Mouse (Mus musculus) kidney, embryonic 16.5 days (tissue): ENCODE data around the gene Ccl9. TPM values are rescaled to one million over a fixed set of nuclear protein-coding genes. Genes with fewer than 3 reads are reported as not detected.
"Not testable (repeated sequence)": the region's sequence is repeated elsewhere in the genome, so short reads cannot be mapped to it uniquely, and the experiment has no call there.

Experiments
- ATAC-seq: fragments of 200-750 bp; cut with Nextera tagmentation; 2 replicates; pipeline ENCODE4 v1.8.0; 2017; ENCODE audit warnings: moderate TSS enrichment; ENCODE audit not compliant: low FRiP score, low TSS enrichment
- H3K27ac ChIP-seq: fragments of 300-500 bp; sonication (generic); 2 replicates; pipeline ENCODE4 v1.5.1; 2014; ENCODE audit warnings: low read length
- H3K27me3 ChIP-seq: fragments of 300-500 bp; sonication (generic); 2 replicates; pipeline ENCODE4 v1.6.1; 2014; ENCODE audit warnings: low read length, control low read depth, mixed read lengths; ENCODE audit not compliant: insufficient read depth
- H3K36me3 ChIP-seq: fragments of 300-500 bp; sonication (generic); 2 replicates; pipeline ENCODE4 v1.6.1; 2014; ENCODE audit warnings: low read length, control low read depth, mixed read lengths; ENCODE audit not compliant: insufficient read depth
- H3K4me1 ChIP-seq: fragments of 300-500 bp; sonication (generic); 2 replicates; pipeline ENCODE4 v1.6.1; 2014; ENCODE audit warnings: low read length, control low read depth, mixed read lengths; ENCODE audit not compliant: insufficient read depth
- H3K4me2 ChIP-seq: fragments of 300-500 bp; sonication (generic); replicated peaks from 2 replicates; pipeline ENCODE4 v1.6.1; 2014; ENCODE audit warnings: low read depth, low read length
- H3K4me3 ChIP-seq: fragments of 300-500 bp; sonication (generic); 2 replicates; pipeline ENCODE4 v1.5.1; 2014; ENCODE audit warnings: mild to moderate bottlenecking, low read length
- H3K9ac ChIP-seq: fragments of 300-500 bp; sonication (generic); replicated peaks from 2 replicates; pipeline ENCODE4 v1.6.1; 2014; ENCODE audit warnings: low read length
- H3K9me3 ChIP-seq: fragments of 300-500 bp; sonication (generic); 2 replicates; pipeline ENCODE4 v1.6.1; 2016; ENCODE audit warnings: low read length, control low read depth
- WGBS: fragments of 180-500 bp; shearing (Covaris S2); extraction: QIAGEN DNeasy Blood & Tissue Kit; methylation state at CpG from one replicate; pipeline ENCODE4 v1.1.7; 2014; 5-methylcytosine and 5-hydroxymethylcytosine counted together
- polyA plus RNA-seq: library from polyadenylated mRNA; unstranded; fragments of >200 nt; fragmentation: Nextera tagmentation; extraction: Ambion mirVana; gene quantifications from 2 replicates; pipeline ENCODE4 v1.2.1, GENCODE M21; 2015

Gene Ccl9
- polyA plus RNA-seq, 1 experiment from 2014 or later, result 3.5 TPM

DNA sequence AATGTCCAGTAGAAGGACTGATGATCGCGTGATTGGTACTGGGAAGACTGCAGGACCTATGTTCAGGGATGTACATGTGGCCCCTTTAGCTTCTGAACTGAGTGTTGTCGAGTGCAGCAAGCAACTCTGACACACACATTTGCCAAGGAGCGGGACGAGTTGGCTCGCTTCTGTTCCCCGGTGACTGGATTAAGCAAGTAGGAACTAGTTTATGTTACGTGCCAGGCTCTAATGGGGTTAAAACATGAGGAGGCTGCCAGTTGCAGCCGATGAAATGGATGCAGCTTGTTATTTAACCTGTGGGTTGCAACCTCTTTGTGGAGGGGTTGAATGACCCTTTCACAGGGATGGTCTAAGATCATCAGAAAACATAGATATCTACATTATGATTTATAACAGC is 10.4 kb downstream of the Ccl9 start:
- 89% methylated on average over 9 of the region's 9 CpGs for WGBS
- H3K4me2 ChIP-seq, result no peak overlapping the region
- no peak for ATAC-seq
- H3K36me3 ChIP-seq, result no peaks in the 10 kb centered on the region
- no peak overlapping the region for H3K4me3 ChIP-seq
- H3K27me3 ChIP-seq, result no peaks in the 10 kb centered on the region
- no peak overlapping the region for H3K27ac ChIP-seq
- 0 out of 2 replicates have a peak, but pooled peaks cover 3% of the 10 kb centered on the region for H3K4me1 ChIP-seq
- no peaks in the 10 kb centered on the region for H3K9me3 ChIP-seq
- no peak overlapping the region for H3K9ac ChIP-seq

DNA sequence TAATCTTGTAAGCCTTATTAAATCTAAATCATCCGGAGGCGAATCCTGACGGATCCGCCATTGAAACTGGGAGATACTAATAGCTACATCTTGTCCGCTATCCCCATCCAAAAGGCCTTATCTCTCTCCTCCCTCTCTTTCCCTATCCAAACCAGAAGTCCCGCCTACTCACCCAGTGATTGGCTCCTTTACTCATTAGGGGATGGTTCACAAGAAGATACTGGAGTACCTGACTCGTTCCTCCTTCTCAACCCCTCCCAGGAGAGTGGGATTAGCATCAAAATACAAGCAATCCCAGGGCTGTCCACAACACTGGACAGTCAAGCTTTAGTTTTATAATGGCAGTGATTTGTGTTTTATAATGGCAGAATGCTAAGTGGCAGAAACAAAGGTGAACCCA is 11.1 kb downstream of the Ccl9 start:
- no peaks in the 10 kb centered on the region for H3K36me3 ChIP-seq
- WGBS, result 74% methylated on average over 7 of the region's 7 CpGs
- no peak overlapping the region for H3K9ac ChIP-seq
- no peak overlapping the region for H3K4me2 ChIP-seq
- no peaks in the 10 kb centered on the region for H3K27me3 ChIP-seq
- H3K9me3 ChIP-seq, result no peaks in the 10 kb centered on the region
- H3K27ac ChIP-seq, result no peak overlapping the region
- H3K4me1 ChIP-seq, result 0 out of 2 replicates have a peak, but pooled peaks cover 1% of the 10 kb centered on the region
- no peak overlapping the region for H3K4me3 ChIP-seq
- ATAC-seq, result no peak

DNA sequence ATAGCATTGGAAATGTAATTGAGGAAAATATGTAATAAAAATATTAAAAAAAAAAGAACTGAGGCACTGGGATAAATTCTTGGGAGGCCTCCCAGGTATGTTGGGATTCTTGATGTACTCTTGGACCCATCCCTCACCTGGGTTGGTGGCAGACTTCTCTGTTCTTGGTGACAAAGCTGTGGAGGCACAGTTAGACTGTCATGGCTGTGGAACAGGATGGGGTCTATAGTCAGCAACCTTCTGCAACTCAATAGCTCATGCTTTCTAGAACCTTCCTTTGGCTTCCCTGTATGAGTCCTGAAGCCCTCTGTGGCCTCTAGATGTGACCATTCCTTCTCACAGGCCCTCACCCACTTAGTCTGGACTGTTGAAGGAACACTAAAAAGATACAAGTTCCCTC is 11.8 kb downstream of the Ccl9 start:
- H3K27me3 ChIP-seq, result no peaks in the 10 kb centered on the region
- H3K36me3 ChIP-seq, result no peaks in the 10 kb centered on the region
- H3K4me2 ChIP-seq, result no peak overlapping the region
- no peaks in the 10 kb centered on the region for H3K4me1 ChIP-seq
- no peak for ATAC-seq
- no peak overlapping the region for H3K4me3 ChIP-seq
- H3K9ac ChIP-seq, result no peak overlapping the region
- no peaks in the 10 kb centered on the region for H3K9me3 ChIP-seq
- H3K27ac ChIP-seq, result no peak overlapping the region

DNA sequence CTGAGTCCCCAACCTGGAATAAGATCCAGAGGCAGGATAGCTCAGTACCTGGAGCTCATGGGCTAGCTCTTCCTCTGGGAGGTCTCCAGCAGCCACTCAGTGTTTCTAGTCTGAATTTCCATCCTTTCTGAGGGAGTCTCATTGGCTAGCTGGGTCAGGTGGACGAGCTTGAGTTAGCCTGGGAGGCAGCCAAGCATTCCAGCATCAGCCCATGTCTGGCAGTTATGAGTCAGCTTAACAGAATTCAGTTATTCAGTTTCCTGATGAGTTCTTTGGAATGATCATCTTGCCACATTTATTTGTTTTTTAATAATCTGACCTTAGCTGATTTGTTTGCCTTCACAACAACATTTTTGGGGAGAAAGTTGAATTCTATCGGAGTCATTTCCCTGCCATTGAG is 14.7 kb downstream of the Ccl9 start:
- Histone ChIP-seq H3K27ac (no peak overlapping the region), H3K27me3 (no peaks in the 10 kb centered on the region), H3K36me3 (no peaks in the 10 kb centered on the region), H3K4me2 (no peak overlapping the region), H3K9me3 (no peaks in the 10 kb centered on the region), H3K9ac (no peak overlapping the region), H3K4me3 (no peak overlapping the region), H3K4me1 (no peaks in the 10 kb centered on the region)
- ATAC-seq, result no peak
- 61% methylated on average over 2 of the region's 2 CpGs for whole genome bisulfite sequencing

DNA sequence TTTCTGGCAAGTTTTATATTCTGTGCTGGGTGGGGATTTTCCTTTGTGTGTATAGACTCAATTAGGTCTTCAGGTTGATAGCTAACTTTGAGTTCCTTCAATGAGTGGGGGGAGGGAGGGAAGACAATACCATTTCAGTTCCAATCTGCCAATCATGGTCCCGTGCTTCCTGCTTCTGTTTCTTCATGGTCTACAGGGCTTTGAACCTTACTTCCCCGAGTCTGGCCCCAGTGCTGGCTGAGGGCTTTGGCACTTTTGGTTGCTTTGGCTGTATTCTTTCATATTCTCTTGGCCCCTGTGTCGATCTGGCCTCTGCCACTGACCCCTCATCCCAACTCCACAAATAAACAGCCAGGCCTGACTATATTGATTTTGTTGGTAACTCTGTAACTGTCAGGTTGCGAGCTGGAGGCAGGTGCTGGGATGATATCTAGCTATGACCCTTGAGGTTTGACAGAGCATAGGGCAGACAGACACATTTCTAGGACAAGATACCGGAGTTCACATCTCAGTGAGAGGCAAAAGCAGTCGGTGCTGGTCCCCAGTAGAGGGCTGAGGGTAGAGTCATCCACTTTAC is 16.0 kb downstream of the Ccl9 start:
- Histone ChIP-seq H3K4me1 (no peaks in the 10 kb centered on the region), H3K9me3 (no peaks in the 10 kb centered on the region), H3K9ac (no peak overlapping the region), H3K27ac (no peak overlapping the region), H3K4me3 (no peak overlapping the region), H3K27me3 (no peaks in the 10 kb centered on the region), H3K36me3 (no peaks in the 10 kb centered on the region), H3K4me2 (no peak overlapping the region)
- ATAC-seq, result no peak
- 69% methylated on average over 6 of the region's 6 CpGs for WGBS

DNA sequence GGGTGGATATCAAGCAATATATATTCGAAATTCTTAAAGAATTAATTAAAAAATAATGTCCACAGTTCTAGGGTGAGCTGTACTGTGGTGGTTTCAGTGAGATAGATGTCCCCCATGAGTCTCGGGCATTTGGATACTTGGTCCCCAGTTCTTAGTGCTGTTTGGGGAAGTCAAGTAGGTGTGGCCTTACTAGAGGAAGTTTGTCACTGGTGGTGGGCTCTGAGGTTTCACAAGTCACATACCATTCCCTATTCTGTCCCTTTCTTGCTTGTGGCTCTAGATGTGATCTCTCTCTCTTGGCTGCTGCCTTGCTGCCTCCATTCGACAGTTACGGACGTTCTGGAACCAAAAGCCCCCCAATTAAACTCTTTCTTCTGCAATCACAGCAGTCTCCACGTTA is 18.0 kb downstream of the Ccl9 start:
- Histone ChIP-seq H3K36me3 (no peaks in the 10 kb centered on the region), H3K9ac (no peak overlapping the region)
- 79% methylated on average over 6 of the region's 6 CpGs for WGBS

DNA sequence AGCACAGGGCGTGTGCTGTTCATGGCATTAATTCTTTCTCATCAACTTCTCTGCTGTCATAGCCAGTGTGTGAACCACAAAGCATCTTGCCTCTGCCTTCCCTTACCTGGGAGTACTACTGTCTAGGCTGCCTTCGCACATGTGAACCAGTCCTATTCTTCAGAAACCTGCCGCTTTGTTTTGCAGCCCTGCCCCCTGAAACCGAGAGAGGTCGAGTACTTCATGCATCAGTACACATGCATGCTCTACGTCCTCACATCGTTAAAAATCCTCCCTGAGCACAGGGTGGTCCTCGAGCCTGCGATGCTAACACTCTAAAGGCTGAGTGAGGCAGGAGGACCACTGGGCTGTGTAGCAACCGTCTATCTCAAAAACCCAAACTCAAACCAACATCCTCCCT is 21.4 kb downstream of the Ccl9 start:
- H3K4me1 ChIP-seq, result peaks cover 8% of the 10 kb centered on the region; the same call in 1 of the 2 replicates
- H3K9me3 ChIP-seq, result no peaks in the 10 kb centered on the region
- H3K4me3 ChIP-seq, result no peak overlapping the region
- no peak overlapping the region for H3K4me2 ChIP-seq
- H3K27me3 ChIP-seq, result no peaks in the 10 kb centered on the region
- H3K9ac ChIP-seq, result no peak overlapping the region
- H3K36me3 ChIP-seq, result no peaks in the 10 kb centered on the region
- 0 out of 2 replicates have a peak, but pooled peaks have one; percentile 12 for ATAC-seq
- H3K27ac ChIP-seq, result no peak overlapping the region
- WGBS, result 43% methylated on average over 10 of the region's 10 CpGs

More for the DNA sequence above, 18.0 kb downstream of the Ccl9 start:
- Histone ChIP-seq H3K4me3 (no peak overlapping the region), H3K4me1 (peaks cover 8% of the 10 kb centered on the region; the same call in 1 of the 2 replicates), H3K27me3 (no peaks in the 10 kb centered on the region), H3K9me3 (no peaks in the 10 kb centered on the region), H3K27ac (no peak overlapping the region), H3K4me2 (no peak overlapping the region)
- no peak for ATAC-seq

DNA sequence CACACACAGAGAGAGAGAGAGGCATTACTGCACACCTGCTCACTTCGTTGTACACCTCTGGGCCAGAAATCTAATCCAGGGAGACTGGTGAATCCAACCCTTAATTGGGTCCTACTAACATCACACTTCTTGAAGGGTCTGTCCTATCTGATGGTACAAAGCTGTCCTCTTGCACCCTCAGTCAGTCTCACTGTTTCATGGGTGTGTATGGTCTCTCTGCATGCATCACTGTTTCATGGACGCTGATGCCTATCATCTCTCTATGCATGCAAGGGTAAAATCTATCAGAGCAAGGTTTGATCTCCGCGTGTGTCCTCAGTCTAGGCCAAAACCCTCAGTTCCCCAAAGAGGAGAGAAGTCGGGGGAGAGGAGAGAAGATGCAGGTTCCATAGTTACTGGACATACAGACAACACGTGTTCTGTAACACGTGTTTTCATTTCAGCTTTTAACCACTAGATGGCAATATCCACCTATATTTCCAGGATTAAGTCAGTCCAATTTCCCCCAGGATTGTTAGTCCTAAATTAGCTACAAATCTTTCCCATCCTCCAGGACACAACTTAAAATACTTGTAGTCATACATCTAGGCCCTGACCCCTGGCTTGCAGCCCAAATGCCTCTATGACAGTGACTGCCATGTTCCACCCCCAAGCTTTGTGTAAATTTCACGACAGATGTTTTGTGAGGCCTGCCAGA is 22.2 kb downstream of the Ccl9 start:
- Histone ChIP-seq H3K4me3 (no peak overlapping the region), H3K27ac (no peak overlapping the region), H3K27me3 (no peaks in the 10 kb centered on the region), H3K4me2 (no peak overlapping the region), H3K9me3 (no peaks in the 10 kb centered on the region), H3K4me1 (peaks cover 8% of the 10 kb centered on the region; the same call in 1 of the 2 replicates), H3K36me3 (no peaks in the 10 kb centered on the region), H3K9ac (no peak overlapping the region)
- ATAC-seq, result peak; percentile 49; the same call in 1 of the 2 replicates
- 28% methylated on average over 8 of the region's 8 CpGs for WGBS

DNA sequence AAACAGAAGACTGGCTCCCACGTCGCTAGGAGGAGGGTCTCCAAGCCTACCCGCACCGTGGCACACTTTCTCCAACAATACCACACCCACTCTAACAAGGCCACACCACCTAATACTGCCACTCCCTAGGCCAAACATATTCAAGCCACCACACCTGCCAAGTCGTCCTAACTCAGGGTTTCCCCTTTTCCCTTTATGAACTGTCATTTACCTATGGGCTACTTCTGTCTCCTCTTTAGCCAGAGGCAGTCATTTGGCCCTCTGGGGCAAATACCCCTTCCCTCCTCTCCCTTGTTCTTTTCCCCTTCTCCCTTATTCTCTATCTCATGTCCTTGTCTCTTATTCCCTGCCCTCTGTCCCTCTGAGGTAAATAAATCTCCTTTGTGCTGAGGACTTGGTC is 26.8 kb downstream of the Ccl9 start:
- 83% methylated on average over 5 of the region's 5 CpGs for whole genome bisulfite sequencing

DNA sequence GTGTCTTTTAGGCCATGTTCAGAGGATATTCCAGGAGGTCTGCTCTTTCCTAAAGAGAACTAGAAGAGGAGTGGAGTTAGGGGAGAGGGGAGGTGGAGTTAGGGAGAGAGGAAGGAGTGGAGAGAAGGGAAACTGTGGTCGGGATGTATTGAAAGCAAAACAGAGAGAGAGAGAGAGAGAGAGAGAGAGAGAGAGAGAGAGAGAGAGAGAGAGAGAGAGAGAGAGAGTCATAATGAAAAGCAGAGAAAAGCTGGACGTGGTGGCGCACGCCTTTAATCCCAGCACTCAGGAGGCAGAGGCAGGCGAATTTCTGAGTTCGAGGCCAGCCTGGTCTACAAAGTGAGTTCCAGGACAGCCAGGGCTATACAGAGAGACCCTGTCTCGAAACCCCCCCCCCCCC is 27.4 kb downstream of the Ccl9 start:
- not testable (repeated sequence) for H3K4me3 ChIP-seq, H3K4me1 ChIP-seq, H3K36me3 ChIP-seq, H3K4me2 ChIP-seq, ATAC-seq, H3K9ac ChIP-seq, H3K9me3 ChIP-seq, H3K27ac ChIP-seq, H3K27me3 ChIP-seq
- WGBS, result 81% methylated on average over 7 of the region's 7 CpGs

More for the DNA sequence above, 26.8 kb downstream of the Ccl9 start:
- H3K9me3 ChIP-seq, result no peaks in the 10 kb centered on the region
- no peak overlapping the region for H3K4me3 ChIP-seq
- 0 out of 2 replicates have a peak, but pooled peaks cover 2% of the 10 kb centered on the region for H3K4me1 ChIP-seq
- H3K4me2 ChIP-seq, result no peak overlapping the region
- H3K27ac ChIP-seq, result no peak overlapping the region
- no peak overlapping the region for H3K9ac ChIP-seq
- H3K27me3 ChIP-seq, result no peaks in the 10 kb centered on the region
- H3K36me3 ChIP-seq, result no peaks in the 10 kb centered on the region
- ATAC-seq, result no peak
